Mouse (Mus musculus) urinary bladder, postnatal 36 days (tissue): ENCODE results near the gene Cgn.
A peak's percentile ranks its signal among the peaks of the same experiment; 100 is the strongest.
"Not testable (repeated sequence)": the region's sequence is repeated elsewhere in the genome, so short reads cannot be mapped to it uniquely, and the experiment has no call there.

ENCODE experiments used
- DNase-seq, 2 experiments: peaks; one replicate each; pipeline ENCODE4 v3.0.0; 2022; ENCODE audit warnings: low spot score in 2 of 2, mixed read lengths in 1 of 2

Gene Cgn

GRCm38 (mm10) chr3:94789516-94789915 lies 3.2 kb upstream of the Cgn start:
- no peak for DNase-seq

- no peak for DNase-seq
Observed at GRCm38 (mm10) chr3:94789071-94789470, 2.8 kb upstream of the Cgn start.

DNA sequence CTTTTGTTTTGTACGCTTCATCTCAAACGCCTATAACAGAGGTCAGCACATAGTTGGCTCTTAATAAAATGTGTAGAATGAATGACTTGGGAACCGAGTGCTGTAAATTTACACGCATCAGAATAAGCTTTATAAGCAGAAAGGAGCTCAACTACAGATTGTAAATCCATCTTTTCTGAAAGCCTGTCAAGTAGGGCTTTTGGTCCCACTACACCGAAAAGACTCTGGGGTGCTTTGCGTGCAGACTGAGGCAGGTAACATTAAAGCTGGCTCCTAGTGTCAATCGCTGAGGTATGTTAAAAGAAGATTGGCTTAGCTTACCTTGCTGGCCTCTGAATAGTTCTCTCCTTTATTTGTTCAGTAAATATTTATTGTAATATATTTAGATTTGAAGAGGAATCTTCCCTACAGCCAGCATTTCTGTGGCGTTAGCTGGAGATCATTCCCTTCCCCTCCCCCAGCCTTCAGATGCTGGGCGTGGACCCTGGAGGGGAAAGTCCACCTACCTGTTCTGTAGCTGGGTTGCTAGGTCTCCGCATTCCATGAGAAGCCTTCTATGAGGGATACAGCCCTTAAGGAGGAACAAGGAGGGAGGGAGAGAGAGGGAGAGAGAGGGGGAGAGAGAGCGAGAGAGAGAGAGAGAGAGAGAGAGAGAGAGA lies 959 bp upstream of the Cgn start:
- no peak for DNase-seq

DNA sequence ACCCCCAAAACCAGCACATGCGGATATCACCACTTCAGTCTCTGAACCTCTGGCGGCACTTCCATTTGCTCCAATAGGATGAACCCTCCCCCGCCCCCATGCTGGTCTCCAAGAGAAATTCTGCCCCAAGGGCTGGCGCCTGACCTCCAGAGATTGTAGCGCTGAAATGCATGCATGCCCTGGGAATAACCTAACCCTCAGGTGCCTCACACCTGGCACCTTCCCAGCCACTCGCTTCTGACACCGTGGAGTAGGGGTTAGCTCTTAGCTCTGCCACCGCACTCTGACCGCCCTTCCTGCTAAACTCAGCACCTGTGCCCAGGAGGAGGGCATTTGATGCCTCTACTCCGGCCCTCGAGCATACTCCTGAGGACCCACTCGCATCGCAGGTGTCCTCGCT lies 334 bp downstream of the Cgn start:
- DNase-seq: no peak

- peak; percentile 48 to 56 for DNase-seq
Observed at GRCm38 (mm10) chr3:94784171-94784701, 2.1 kb downstream of the Cgn start.

DNA sequence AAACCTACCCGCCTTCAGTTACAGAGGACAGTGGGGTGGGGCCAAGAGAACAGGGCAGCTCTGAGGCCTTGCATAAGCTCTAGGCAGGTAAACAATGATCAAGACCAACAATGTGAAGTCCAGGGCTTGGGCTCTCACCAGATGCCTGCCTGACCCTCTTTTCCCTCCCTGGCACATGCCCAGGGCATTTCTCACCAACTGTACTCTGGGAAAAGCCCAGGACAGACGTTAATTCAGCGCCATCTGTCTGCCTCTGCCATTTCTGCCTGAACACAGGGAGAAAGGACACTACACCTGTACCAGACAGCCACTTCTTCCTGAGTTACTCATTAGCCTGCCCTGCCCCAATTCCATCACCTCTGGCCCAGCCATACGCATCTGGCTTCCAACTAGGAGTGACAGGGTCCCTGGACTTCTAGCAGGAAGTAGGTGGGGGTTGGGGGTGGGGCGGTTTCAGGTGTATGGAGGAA lies 2.8 kb downstream of the Cgn start:
- DNase-seq: peak; percentile 52 to 58

- no peak for DNase-seq
Observed at GRCm38 (mm10) chr3:94782936-94783335, 3.4 kb downstream of the Cgn start.

- DNase-seq: no peak
Observed at GRCm38 (mm10) chr3:94781356-94781755, 4.9 kb downstream of the Cgn start.

- no peak for DNase-seq
Observed at GRCm38 (mm10) chr3:94775886-94776285, 10.4 kb downstream of the Cgn start.

GRCm38 (mm10) chr3:94774039-94774438 lies 12.3 kb downstream of the Cgn start:
- no peak for DNase-seq

DNA sequence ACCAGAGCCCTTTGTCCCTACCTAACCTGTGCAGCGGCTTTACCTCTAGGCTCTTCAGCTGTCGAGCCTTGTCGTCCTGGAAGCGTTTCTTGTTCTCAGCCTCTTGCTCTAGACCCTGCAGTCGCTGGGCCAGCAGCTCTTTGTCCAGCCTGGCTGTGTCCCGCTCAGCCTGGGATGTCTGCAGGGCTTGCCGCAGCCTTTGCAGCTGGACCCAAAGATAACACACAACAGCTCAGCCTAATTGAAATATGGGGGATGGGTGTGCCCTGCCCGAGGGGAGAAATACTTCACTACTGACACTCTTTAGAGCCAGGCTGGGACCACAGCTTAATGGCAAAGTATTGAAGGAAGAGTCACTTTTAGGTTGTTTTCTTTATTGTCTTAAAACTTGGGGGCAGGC lies 20.8 kb downstream of the Cgn start:
- not testable (repeated sequence) for DNase-seq

- not testable (repeated sequence) for DNase-seq
Observed at GRCm38 (mm10) chr3:94764545-94765292, 21.6 kb downstream of the Cgn start.

DNA sequence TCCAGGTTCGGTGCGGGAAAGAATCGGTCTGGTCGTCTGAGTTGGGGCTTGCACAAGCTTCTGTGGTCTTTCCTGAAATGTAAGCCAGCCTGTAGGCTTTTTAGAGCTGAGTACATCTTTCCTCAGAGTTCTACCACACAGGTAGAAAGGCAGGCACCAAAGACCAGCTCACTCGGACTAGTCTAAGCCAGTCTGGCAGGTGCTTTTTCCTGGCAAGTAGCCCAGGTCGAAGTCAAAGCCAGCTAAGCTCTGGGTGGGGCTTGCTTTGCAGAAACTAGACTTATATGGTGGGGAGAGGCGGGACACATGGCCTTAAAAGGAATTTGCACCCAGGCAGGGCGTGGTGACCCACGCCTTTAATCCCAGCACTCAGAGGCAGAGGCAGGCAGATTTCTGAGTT lies 27.9 kb downstream of the Cgn start:
- DNase-seq: not testable (repeated sequence)

- peak; percentile 40 to 43 for DNase-seq
Observed at GRCm38 (mm10) chr3:94758056-94758409, 28.3 kb downstream of the Cgn start.

- DNase-seq: not testable (repeated sequence)
Observed at GRCm38 (mm10) chr3:94757251-94758055, 28.8 kb downstream of the Cgn start.

- DNase-seq: no peak
Observed at GRCm38 (mm10) chr3:94745691-94746090, 40.6 kb downstream of the Cgn start.

DNA sequence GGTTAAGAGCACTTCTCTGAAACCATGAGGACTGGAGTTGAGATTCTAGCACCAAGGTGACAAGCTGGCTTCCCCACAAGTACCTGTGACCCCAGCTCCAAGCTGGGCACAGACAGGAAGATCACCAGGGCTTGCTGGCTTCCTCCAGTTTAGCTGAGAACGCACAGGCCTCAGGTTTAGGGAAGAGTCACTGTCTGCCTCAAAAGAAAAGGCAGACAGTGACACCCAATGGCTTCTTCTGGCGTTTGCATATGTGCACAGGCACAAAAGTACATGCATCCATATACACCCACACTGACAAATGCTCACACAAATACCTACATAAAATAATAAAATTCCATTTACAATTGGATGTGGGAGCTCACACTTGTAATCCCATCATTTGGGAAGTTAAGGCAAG lies 62.7 kb downstream of the Cgn start:
- DNase-seq: not testable (repeated sequence)

DNA sequence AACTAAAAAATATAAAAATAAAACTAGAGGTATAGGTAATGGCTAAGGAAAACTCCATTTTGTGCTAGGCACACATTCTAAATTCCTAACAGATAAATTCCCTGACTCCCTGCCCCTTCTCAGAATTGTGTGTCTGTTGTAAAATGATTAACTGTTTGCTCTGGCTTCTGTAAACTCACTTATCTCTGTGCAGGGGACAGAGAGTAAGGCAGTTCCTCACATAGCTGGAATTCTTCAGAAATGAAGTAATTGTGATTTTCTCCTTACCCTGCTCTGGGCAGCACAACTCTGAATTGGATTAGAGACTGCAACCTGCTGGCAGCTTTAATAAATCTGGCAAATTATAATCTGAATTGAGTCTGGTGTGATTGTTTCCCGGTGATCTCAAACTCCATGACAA lies 68.0 kb downstream of the Cgn start:
- DNase-seq: not testable (repeated sequence)

GRCm38 (mm10) chr3:94713424-94713823 lies 72.9 kb downstream of the Cgn start:
- not testable (repeated sequence) for DNase-seq

- not testable (repeated sequence) for DNase-seq
Observed at GRCm38 (mm10) chr3:94710591-94710990, 75.7 kb downstream of the Cgn start.
